Mouse (Mus musculus): ENCODE results near the gene 4930535I16Rik.

The 4930535I16Rik gene

GRCm38 (mm10) chr4:123905126-123905668, 12.6 kb downstream of the 4930535I16Rik start:
- peak; percentile 20 for DNase-seq (ENCODE audit: low read depth, low spot score)

- peak; percentile 98 for DNase-seq (ENCODE audit: low read depth, low spot score)
Observed at GRCm38 (mm10) chr4:123904333-123905125, 13.3 kb downstream of the 4930535I16Rik start, which contains the start of gene Mycbp. Gene Mycbp, plus strand, starts transcription at chr4:123904832.

- no peak for DNase-seq (ENCODE audit: low read depth, low spot score)
Observed at GRCm38 (mm10) chr4:123903432-123903831, 14.4 kb downstream of the 4930535I16Rik start.

GRCm38 (mm10) chr4:123898696-123899095, 19.1 kb downstream of the 4930535I16Rik start:
- DNase-seq (ENCODE audit: low read depth, low spot score) = peak; percentile 74

GRCm38 (mm10) chr4:123894295-123894694, 23.5 kb downstream of the 4930535I16Rik start:
- no peak for DNase-seq (ENCODE audit: low read depth, low spot score)

- DNase-seq (ENCODE audit: low read depth, low spot score) = no peak
Observed at GRCm38 (mm10) chr4:123893726-123894125, 24.1 kb downstream of the 4930535I16Rik start.

Measured in brain, adult 2 months (tissue).